Mouse (Mus musculus): ENCODE results near the gene Fank1. TPM values are rescaled to one million over a fixed set of nuclear protein-coding genes. Genes with fewer than 3 reads are reported as not detected.

Gene Fank1
- polyA plus RNA-seq, 2 experiments, result 0.04 TPM; not detected in 1

DNA sequence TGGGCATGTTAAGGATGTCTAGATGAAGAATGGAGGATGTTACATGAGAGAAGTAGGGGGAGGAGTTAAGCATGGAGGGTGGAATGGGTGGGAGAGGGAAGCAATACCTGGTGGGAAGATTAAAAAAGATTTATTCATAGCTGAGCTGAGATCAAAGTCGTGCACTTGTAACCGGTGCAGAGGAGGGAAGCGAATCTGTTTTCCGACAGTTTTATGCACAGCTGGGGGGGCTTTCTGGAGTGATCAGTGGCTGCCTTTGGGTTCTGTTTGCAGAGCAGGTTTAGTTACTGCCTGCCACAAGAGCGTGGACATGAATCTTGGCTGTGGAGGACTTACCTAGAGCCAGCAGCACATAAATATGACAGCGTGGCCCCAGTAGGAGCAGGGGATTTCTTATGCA, 65.4 kb downstream of the Fank1 start:
- Histone ChIP-seq H3K27ac (no peak overlapping the region), H3K9ac (replicated peaks) (no peak overlapping the region), H3K9me3 (ENCODE audit: control insufficient read depth, low read length) (no peaks in the 10 kb centered on the region), H3K36me3 (replicated peaks; ENCODE audit: control insufficient read depth, insufficient read depth, low read depth) (no peaks in the 10 kb centered on the region), H3K27me3 (ENCODE audit: control insufficient read depth, insufficient read depth, low read length) (no peaks in the 10 kb centered on the region), H3K4me2 (ENCODE audit: low read depth) (no peak overlapping the region), H3K4me1 (replicated peaks; ENCODE audit: control insufficient read depth in 2 of 2, insufficient read depth in 2 of 2, low read length in 1 of 2) (no peaks in the 10 kb centered on the region), H3K4me3 (ENCODE audit: insufficient read depth in 1 of 2, low read depth in 2 of 2, low read length in 2 of 2) (no peak overlapping the region)
- WGBS (ENCODE audit: insufficient replicate concordance), result 71% methylated on average over 6 of the region's 6 CpGs
- DNase-seq (ENCODE audit: low read depth in 3 of 3, low spot score in 3 of 3), result no peak
- no peak for ATAC-seq (ENCODE audit: insufficient read depth)
- no peak for TF ChIP-seq EP300 (IDR thresholded peaks at IDR 0.05; ENCODE audit: low read depth)
- no peak for TF ChIP-seq CTCF (IDR thresholded peaks at IDR 0.05; ENCODE audit: low read depth)

DNA sequence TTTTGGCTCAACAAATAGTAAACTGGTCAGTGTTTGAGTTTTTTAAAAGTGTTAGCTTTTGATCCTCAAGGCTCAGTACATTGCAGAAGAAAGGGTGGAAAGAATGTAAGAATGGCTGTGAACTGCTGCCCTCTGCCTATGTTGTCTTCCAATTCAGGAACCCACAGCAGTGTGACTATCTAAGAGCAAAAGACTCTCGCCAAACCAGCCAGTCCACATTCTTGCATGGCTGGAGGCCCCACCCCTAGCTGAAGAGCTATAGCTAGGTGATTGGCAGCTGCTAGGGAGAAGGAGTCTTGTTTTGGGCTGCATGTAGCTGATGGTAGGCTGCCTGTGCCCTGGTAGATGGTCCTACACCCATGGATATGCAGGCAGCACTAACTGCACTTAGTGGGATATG, 70.5 kb downstream of the Fank1 start:
- H3K27me3 ChIP-seq (ENCODE audit: control insufficient read depth, insufficient read depth, low read length), result no peaks in the 10 kb centered on the region
- no peaks in the 10 kb centered on the region for H3K9me3 ChIP-seq (ENCODE audit: control insufficient read depth, low read length)
- no peak overlapping the region for H3K9ac ChIP-seq (replicated peaks)
- no peak for ATAC-seq (ENCODE audit: insufficient read depth)
- TF ChIP-seq CTCF (IDR thresholded peaks at IDR 0.05; ENCODE audit: low read depth), result no peak
- no peak for TF ChIP-seq EP300 (IDR thresholded peaks at IDR 0.05; ENCODE audit: low read depth)
- 11% methylated on average over 1 of the region's 1 CpGs for WGBS (ENCODE audit: insufficient replicate concordance)
- H3K27ac ChIP-seq, result no peak overlapping the region
- H3K4me3 ChIP-seq (ENCODE audit: insufficient read depth in 1 of 2, low read depth in 2 of 2, low read length in 2 of 2), result no peak overlapping the region
- no peak for DNase-seq (ENCODE audit: low read depth in 3 of 3, low spot score in 3 of 3)
- H3K4me2 ChIP-seq (ENCODE audit: low read depth), result no peak overlapping the region
- H3K36me3 ChIP-seq (replicated peaks; ENCODE audit: control insufficient read depth, insufficient read depth, low read depth), result no peaks in the 10 kb centered on the region
- no peaks in the 10 kb centered on the region for H3K4me1 ChIP-seq (replicated peaks; ENCODE audit: control insufficient read depth in 2 of 2, insufficient read depth in 2 of 2, low read length in 1 of 2)

DNA sequence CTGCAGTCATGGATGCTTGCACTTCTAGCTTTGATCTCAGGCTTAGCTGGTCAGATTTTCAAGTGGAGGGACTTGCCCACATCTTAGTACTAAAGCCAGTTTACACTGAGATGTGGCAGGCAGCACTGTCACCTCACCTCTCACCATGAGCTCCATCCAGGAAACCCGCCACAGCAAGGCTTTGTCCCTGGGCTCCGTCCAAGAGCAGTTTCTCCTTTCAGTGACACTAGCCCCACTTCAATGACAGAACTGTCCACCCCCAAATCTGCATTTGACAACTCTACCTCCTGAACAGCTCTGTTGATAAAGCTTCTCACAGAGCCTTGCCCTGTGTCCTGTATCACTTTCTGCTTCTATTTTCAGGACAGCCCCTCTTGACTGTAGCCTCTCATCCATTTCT, 71.5 kb downstream of the Fank1 start:
- WGBS (ENCODE audit: insufficient replicate concordance), result 62% methylated on average over 2 of the region's 2 CpGs
- H3K27me3 ChIP-seq (ENCODE audit: control insufficient read depth, insufficient read depth, low read length), result no peaks in the 10 kb centered on the region
- no peak overlapping the region for H3K4me2 ChIP-seq (ENCODE audit: low read depth)
- no peaks in the 10 kb centered on the region for H3K36me3 ChIP-seq (replicated peaks; ENCODE audit: control insufficient read depth, insufficient read depth, low read depth)
- no peak overlapping the region for H3K4me3 ChIP-seq (ENCODE audit: insufficient read depth in 1 of 2, low read depth in 2 of 2, low read length in 2 of 2)
- ATAC-seq (ENCODE audit: insufficient read depth) (no peak), DNase-seq (ENCODE audit: low read depth in 3 of 3, low spot score in 3 of 3) (no peak)
- no peaks in the 10 kb centered on the region for H3K9me3 ChIP-seq (ENCODE audit: control insufficient read depth, low read length)
- H3K27ac ChIP-seq, result no peak overlapping the region
- no peaks in the 10 kb centered on the region for H3K4me1 ChIP-seq (replicated peaks; ENCODE audit: control insufficient read depth in 2 of 2, insufficient read depth in 2 of 2, low read length in 1 of 2)
- TF ChIP-seq CTCF (IDR thresholded peaks at IDR 0.05; ENCODE audit: low read depth) (no peak), EP300 (IDR thresholded peaks at IDR 0.05; ENCODE audit: low read depth) (no peak)
- no peak overlapping the region for H3K9ac ChIP-seq (replicated peaks)

DNA sequence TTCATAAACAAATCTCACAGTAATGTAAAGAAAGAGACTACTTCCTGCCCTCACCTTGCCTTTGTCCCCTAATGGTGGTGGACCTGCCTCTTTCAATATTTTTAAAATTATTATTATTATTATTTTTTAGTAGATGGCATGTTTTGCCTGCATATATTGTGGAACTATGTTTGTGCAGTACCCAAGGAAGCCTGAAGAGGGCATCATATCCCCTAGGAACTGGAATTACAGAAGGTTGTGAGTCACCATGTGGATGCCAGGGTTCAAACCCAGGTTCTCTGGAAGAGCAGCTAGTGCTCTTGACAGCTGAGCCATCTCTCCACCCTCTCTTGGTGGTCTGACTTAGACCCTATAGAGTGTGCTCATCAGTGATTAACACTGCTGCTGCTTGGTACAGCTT, 74.1 kb downstream of the Fank1 start:
- Histone ChIP-seq H3K4me2 (ENCODE audit: low read depth) (no peak overlapping the region), H3K9ac (replicated peaks) (no peak overlapping the region), H3K36me3 (replicated peaks; ENCODE audit: control insufficient read depth, insufficient read depth, low read depth) (no peaks in the 10 kb centered on the region), H3K4me1 (replicated peaks; ENCODE audit: control insufficient read depth in 2 of 2, insufficient read depth in 2 of 2, low read length in 1 of 2) (no peaks in the 10 kb centered on the region), H3K4me3 (ENCODE audit: insufficient read depth in 1 of 2, low read depth in 2 of 2, low read length in 2 of 2) (no peak overlapping the region), H3K27me3 (ENCODE audit: control insufficient read depth, insufficient read depth, low read length) (no peaks in the 10 kb centered on the region), H3K27ac (no peak overlapping the region), H3K9me3 (ENCODE audit: control insufficient read depth, low read length) (no peaks in the 10 kb centered on the region)
- ATAC-seq (ENCODE audit: insufficient read depth), result no peak
- no peak for DNase-seq (ENCODE audit: low read depth in 3 of 3, low spot score in 3 of 3)
- no peak for TF ChIP-seq EP300 (IDR thresholded peaks at IDR 0.05; ENCODE audit: low read depth)
- peak; percentile 48; the same call in 1 of the 2 replicates for TF ChIP-seq CTCF (IDR thresholded peaks at IDR 0.05; ENCODE audit: low read depth)

DNA sequence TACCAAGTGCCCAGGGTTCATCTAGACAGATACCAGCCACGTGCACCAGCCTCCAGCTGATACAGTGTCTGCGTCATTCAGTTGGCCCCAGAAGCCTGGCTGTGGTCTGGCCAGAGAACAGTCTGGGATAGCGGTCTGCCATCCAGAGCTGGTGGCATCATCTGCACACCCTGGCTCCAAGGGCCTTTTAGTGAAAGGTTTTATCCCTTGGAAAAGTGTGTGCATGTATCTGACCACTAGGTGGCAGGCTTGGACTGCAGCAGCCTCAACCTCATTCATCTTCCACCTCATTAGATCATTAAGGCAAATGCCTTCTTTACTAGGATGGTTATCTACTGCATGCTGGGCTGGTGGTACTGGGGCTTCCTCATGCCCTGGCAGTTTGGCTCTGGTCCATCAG, 79.6 kb downstream of the Fank1 start:
- no peak overlapping the region for H3K4me3 ChIP-seq (ENCODE audit: insufficient read depth in 1 of 2, low read depth in 2 of 2, low read length in 2 of 2)
- TF ChIP-seq EP300 (IDR thresholded peaks at IDR 0.05; ENCODE audit: low read depth) (no peak), CTCF (IDR thresholded peaks at IDR 0.05; ENCODE audit: low read depth) (peak; percentile 93)
- WGBS (ENCODE audit: insufficient replicate concordance), result 10% methylated on average over 3 of the region's 3 CpGs
- no peaks in the 10 kb centered on the region for H3K27me3 ChIP-seq (ENCODE audit: control insufficient read depth, insufficient read depth, low read length)
- no peak overlapping the region for H3K9ac ChIP-seq (replicated peaks)
- no peaks in the 10 kb centered on the region for H3K36me3 ChIP-seq (replicated peaks; ENCODE audit: control insufficient read depth, insufficient read depth, low read depth)
- no peak for ATAC-seq (ENCODE audit: insufficient read depth)
- DNase-seq (ENCODE audit: low read depth in 3 of 3, low spot score in 3 of 3), result peak; percentile 3 to 16 (median 7)
- H3K9me3 ChIP-seq (ENCODE audit: control insufficient read depth, low read length), result no peaks in the 10 kb centered on the region
- no peak overlapping the region for H3K4me2 ChIP-seq (ENCODE audit: low read depth)
- no peak overlapping the region for H3K27ac ChIP-seq
- H3K4me1 ChIP-seq (replicated peaks; ENCODE audit: control insufficient read depth in 2 of 2, insufficient read depth in 2 of 2, low read length in 1 of 2), result no peaks in the 10 kb centered on the region
